ENCODE assay signal across 24 mouse cellular contexts in the genomic region with DNA sequence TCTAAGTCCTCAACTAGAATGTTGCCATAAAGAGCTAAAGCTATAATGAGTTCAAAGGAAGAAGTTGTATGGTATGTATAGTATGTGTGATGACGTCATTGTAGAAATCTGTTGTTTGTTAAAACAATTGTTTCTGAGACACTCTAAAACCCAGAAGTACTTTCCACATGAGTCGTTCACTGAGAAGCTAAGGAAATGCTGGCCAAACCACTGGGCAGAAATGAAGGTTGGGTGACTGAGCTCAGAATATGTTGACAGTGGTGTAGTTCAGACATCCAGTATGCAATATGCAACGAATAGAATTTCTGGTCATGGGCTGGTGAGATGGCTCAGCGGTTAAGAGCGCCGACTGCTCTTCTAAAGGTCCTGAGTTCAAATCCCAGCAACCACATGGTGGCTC. TPM values are rescaled to one million over a fixed set of nuclear protein-coding genes. Genes with fewer than 3 reads are reported as not detected.
DNase-seq lines count a peak whose midpoint lies in the region; TF ChIP-seq lines count a peak whose summit lies in the region.
"Had no signal": no experiment of that assay in that cellular context is flagged by ENCODE, and none has a peak within 500 bp of the region (broad histone marks: within the 10 kb centered on the region; RNA-seq: fewer than 3 reads in every experiment).

No protein-coding gene starts in this region.

- intact Hi-C loops in gastrocnemius, adult 2 months (cut with DNase I) = loop anchor here (5.0 kb wide), 1 partner anchor 34 kb away; no protein-coding TSS in a partner anchor
- intact Hi-C loops in gastrocnemius, postnatal 36 days (cut with DNase I) = no loop called here
- intact Hi-C loops in left cerebral cortex, postnatal 4 days (cut with DNase I) = no loop called here

- no peak for DNase-seq in gastrocnemius, adult 2 months
- DNase-seq in gastrocnemius, postnatal 36 days = no peak
- peak; percentile 50 for DNase-seq in 3134 (ENCODE audit: extremely low read depth, insufficient read length, low spot score)
- DNase-seq in Muller cell, postnatal 12 days (ENCODE audit: inconsistent ontology term) = peak; percentile 77
- no peak for DNase-seq in left cerebral cortex, postnatal 4 days
- no peak for DNase-seq in lung, postnatal 14 days
- no peak for DNase-seq in frontal cortex, postnatal 25 days (ENCODE audit: low spot score in 2 of 2)
- DNase-seq: adrenal gland, adult 8-10 months; adrenal gland, postnatal 25 days; cerebellum, adult 11-12 months; cerebellum, adult 9-10 months; cerebellum, postnatal 14 days; heart, adult 2 months had no signal

- peaks cover 7% of the 10 kb centered on the region; the same call in 1 of the 2 replicates for H3K4me1 ChIP-seq in embryonic fibroblast, embryonic 13.5 days (ENCODE audit: control insufficient read depth, insufficient read depth, low read length)
- H3K4me1 ChIP-seq: forebrain, embryonic 12.5 days; forebrain, embryonic 15.5 days; hindbrain, embryonic 12.5 days; hindbrain, embryonic 15.5 days had no signal

- no peak for TF ChIP-seq CTCF in gastrocnemius, adult 2 months (IDR thresholded peaks at IDR 0.05)
- no peak for TF ChIP-seq CTCF in embryonic fibroblast, embryonic 13.5 days (IDR thresholded peaks at IDR 0.05; ENCODE audit: borderline replicate concordance, insufficient read depth, low read length)

- H3K27ac ChIP-seq in gastrocnemius, adult 2 months = peak overlapping the region; percentile 78
- peak overlapping the region; percentile 10; the same call in 1 of the 2 replicates for H3K27ac ChIP-seq in embryonic fibroblast, embryonic 13.5 days (ENCODE audit: insufficient read depth, low read length)
- H3K27ac ChIP-seq: forebrain, embryonic 12.5 days; forebrain, embryonic 15.5 days; hindbrain, embryonic 12.5 days; hindbrain, embryonic 15.5 days had no signal

- no peak for TF ChIP-seq POLR2A in embryonic fibroblast, embryonic 13.5 days (IDR thresholded peaks at IDR 0.05; ENCODE audit: low read depth, low read length)

- H3K4me3 ChIP-seq in gastrocnemius, adult 2 months = no peak overlapping the region
- no peak overlapping the region for H3K4me3 ChIP-seq in embryonic fibroblast, embryonic 13.5 days (ENCODE audit: insufficient read depth, low read length)
- H3K4me3 ChIP-seq: forebrain, embryonic 12.5 days; forebrain, embryonic 15.5 days; heart, adult 2 months; hindbrain, embryonic 12.5 days; hindbrain, embryonic 15.5 days had no signal

RNA-seq across cellular contexts. Expression of gene Tpx2, which starts 15.6 kb away (rescaled TPM):
- 1 to 10 TPM; 1.1 to 1.7 TPM for total RNA-seq in gastrocnemius, adult 2 months (2021)
- total RNA-seq in gastrocnemius, postnatal 36 days (2021) = 1 to 10 TPM; 1.4 to 1.9 TPM
- polyA plus RNA-seq in embryonic fibroblast, embryonic 13.5 days (2011; ENCODE audit: insufficient read length, low read depth, missing spikeins) = 62.3 and 82.9 TPM in 2 replicates
- total RNA-seq in left cerebral cortex, postnatal 4 days (2021) = 10 to 100 TPM in 1 of 2 experiments, 1 to 10 TPM in 1; 9.8 to 11.0 TPM

RNA-seq across cellular contexts. Expression of gene Bcl2l1, which starts 31.8 kb away (rescaled TPM):
- 10 to 100 TPM; 15.7 to 40.3 TPM for total RNA-seq in gastrocnemius, adult 2 months (2021)
- total RNA-seq in gastrocnemius, postnatal 36 days (2021) = 10 to 100 TPM; 15.4 to 17.6 TPM
- polyA plus RNA-seq in embryonic fibroblast, embryonic 13.5 days (2011; ENCODE audit: insufficient read length, low read depth, missing spikeins) = 51.2 and 71.7 TPM in 2 replicates
- total RNA-seq in left cerebral cortex, postnatal 4 days (2021) = 100 to 1,000 TPM; 113 to 116 TPM

RNA-seq across cellular contexts. Expression of gene Mylk2, which starts 47.8 kb away (rescaled TPM):
- 100 to 1,000 TPM; 445 to 720 TPM for total RNA-seq in gastrocnemius, adult 2 months (2021)
- 100 to 1,000 TPM; 443 to 553 TPM for total RNA-seq in gastrocnemius, postnatal 36 days (2021)
- 0.93 and 1.1 TPM in 2 replicates for polyA plus RNA-seq in embryonic fibroblast, embryonic 13.5 days (2011; ENCODE audit: insufficient read length, low read depth, missing spikeins)
- not detected for total RNA-seq in left cerebral cortex, postnatal 4 days (2021)
- total RNA-seq: adrenal gland, postnatal 25 days; hematopoietic stem cell, adult 5-6 weeks had no signal
- polyA plus RNA-seq: activated CD4-positive, CD25-positive, alpha-beta regulatory T cell, adult 4 months; brain, embryonic 14.5 days; forebrain, embryonic 12.5 days; forebrain, embryonic 15.5 days; heart, embryonic 11.5 days; heart, embryonic 14.5 days; hindbrain, embryonic 12.5 days; intestine, postnatal 0 days had no signal

Comparison
In these comparisons a context has a peak if more than half of its experiments do, and no peak if none do; other contexts are left out.
1. DNase-seq: peak in 3134 (single experiment) and Muller cell, postnatal 12 days (single experiment); none in gastrocnemius, adult 2 months (single experiment), gastrocnemius, postnatal 36 days (0 of 2), left cerebral cortex, postnatal 4 days (single experiment), lung, postnatal 14 days (single experiment) and frontal cortex, postnatal 25 days (0 of 2).
2. RNA of gene Mylk2, which starts 47.8 kb away (total RNA-seq): 445 to 720 TPM in gastrocnemius, adult 2 months and 443 to 553 TPM in gastrocnemius, postnatal 36 days; not detected in left cerebral cortex, postnatal 4 days; every median in the first group is over 100 times any median in the second.